Mouse (Mus musculus) gastrocnemius, postnatal 25 days (tissue): ENCODE measurements at regions not wholly inside any gene's neighbourhood (a gene's known extent, or its start where the extent isn't known, plus 50 kb on each side); places are given as distances from the start of the nearest gene placed in this dataset.

Experiments used
- DNase-seq: peaks from one replicate; pipeline ENCODE4 v3.0.0; 2022

DNA sequence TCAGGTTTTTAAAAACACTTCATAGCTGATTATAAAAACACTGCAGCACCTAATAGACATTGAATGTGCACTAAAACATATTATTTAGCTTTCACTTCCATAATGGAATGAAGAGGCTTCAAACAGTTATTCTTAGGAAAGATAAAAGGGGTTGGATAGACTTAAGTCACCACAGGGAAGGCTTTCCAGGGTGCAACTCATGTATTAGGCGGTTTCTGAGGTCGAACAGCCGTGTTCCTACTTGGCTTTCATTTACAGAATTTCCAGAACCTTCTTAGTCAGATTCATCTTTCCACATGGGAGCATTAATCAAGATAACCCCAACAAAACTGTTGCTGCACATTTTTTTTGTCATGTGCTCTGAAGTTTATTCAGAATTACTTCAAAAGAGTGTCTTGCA lies 279.8 kb upstream of the Tle1 start:
- DNase-seq: no peak

DNA sequence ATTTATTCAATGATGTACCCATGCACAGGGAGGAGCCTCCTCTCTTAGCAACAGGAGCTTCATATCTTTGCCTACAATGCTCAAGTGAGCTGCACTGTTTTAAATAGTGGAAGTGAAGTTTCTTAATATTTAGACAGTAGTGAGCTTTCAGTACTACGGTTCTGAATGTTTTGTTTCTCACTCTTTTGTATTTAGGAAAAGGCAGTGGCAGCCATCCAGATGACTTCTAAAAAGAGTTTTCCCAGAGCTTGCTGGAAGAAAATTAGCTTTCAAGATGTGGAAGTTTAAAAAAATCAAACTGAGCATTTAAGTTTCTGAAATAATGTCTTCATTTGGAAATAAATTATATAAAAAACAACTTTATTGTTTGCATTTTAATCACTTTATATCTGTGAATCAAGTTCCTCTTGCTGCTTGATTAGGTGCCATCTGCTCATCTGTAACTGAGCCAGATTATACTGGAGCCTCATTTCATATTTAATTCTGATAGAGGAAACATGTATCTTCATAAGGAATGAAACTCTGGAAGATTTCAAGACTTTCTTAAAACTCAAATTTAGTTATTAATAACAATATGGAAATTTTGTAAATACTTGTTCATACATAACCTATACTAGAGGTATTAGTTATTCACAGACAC lies 268.6 kb upstream of the Tle1 start:
- DNase-seq: no peak

GRCm38 (mm10) chr4:72444177-72444770 lies 243.6 kb upstream of the Tle1 start:
- DNase-seq: no peak

DNA sequence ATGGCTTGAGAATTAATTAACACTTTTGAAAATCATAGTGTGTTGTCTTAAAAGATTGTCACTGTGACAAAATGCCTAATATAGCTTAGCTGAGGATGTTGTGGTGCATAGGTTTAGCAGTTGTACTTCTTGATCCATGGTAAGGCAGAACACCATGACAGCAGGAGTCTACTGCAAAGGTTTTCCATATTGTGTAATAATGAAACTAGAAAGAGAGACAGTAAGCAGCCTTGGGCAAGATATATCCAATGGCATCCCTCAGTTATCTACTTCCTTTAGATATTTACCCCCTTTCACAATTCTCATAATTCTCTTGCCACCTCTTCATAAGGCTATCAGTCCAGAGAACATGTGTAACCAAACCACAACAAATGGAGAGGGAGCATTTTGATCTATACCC lies 236.6 kb upstream of the Tle1 start:
- DNase-seq: no peak

DNA sequence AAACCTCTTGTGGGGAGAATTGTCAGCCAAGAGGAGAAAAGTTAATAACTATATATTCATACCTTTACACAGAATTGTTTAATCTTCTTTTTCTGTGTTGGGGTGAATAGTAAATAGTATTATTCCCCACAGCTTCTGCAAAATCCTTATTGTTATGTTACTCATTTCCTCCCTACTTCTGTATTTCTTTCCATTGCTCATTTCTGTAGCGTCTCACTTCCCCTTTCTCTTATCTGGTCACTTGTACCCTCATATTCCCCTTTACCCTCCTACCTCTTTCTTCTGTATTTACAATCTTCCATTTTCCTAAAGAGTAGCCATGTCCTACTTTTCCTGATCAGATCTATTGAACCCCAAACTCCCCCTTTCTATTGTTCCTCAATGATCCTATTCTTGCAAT lies 224.6 kb upstream of the Tle1 start:
- no peak for DNase-seq

DNA sequence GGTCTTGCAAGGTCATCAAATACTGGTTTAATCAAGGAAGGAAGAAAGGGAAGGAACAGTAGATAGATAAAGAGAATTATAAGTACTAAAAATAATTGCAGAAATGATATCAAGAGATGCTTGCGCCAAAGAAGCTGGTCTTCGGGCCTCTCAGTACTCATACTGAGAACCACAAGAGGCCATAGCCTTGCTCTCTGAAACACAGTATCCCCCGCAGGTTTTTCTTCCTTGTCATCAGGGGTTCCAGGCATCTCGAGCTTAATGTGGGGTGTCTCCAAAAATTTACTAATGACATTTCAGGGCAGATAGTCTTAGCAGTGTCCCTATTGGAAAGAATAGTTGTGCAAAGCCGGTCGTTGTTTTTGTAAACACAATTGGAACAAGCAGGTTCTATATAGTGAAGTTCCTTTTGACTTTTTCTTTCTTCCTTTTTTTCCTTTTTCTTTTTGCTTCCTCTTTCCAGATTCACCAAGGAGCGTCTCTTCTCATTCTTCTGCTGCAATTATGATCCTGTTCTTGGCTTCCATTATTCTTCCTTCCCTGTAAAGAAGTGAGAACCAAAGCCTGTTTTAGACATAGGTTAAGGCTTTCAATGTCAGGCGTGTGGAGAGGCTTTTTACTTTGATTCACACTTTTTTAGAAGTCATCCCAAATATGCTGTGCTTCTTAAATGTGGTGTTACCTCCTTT lies 211.5 kb upstream of the Tle1 start:
- DNase-seq: no peak

DNA sequence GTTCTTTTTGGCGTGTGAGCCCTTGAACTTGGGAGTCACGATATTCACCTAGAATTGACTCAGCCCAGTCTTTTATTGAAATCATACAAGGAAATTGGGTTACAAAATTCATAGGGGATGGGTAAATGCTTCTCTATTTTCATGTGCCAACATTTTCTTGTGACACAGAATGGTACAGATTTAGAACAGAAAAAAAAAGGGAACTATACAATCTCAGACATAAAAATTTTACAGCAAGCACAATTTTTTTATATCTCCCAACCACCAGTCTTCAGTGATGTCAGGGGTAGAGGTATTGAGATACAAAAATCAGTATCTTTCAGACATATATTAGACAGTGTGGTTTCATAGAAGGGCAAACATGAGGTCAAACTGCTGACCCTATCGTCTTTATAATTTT lies 210.6 kb upstream of the Tle1 start:
- no peak for DNase-seq

- no peak for DNase-seq
These were observed 200.0 kb upstream of the Tle1 start for GRCm38 (mm10) chr4:72400759-72401158.

GRCm38 (mm10) chr4:72391887-72392435 lies 191.2 kb upstream of the Tle1 start:
- DNase-seq: no peak

- no peak for DNase-seq
These were observed 189.3 kb upstream of the Tle1 start for GRCm38 (mm10) chr4:72389811-72390625.

DNA sequence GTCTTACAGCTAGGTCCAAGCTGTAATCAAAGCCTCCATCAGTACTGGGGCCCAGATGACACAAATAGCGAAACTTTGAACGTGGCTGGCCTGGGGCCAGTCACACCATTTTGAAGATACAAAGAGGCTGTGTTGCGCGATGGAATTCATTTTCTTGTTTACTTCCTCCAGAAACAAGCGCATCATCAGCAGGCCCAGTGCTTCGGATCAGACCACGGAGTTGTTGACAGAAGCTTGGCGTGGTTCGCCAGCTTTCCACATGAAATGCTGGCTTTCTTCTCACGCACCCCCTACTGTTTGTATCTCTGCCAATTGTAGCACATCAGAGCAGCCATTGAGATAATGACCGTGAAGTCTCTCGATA lies 184.2 kb upstream of the Tle1 start:
- peak; percentile 18 for DNase-seq

DNA sequence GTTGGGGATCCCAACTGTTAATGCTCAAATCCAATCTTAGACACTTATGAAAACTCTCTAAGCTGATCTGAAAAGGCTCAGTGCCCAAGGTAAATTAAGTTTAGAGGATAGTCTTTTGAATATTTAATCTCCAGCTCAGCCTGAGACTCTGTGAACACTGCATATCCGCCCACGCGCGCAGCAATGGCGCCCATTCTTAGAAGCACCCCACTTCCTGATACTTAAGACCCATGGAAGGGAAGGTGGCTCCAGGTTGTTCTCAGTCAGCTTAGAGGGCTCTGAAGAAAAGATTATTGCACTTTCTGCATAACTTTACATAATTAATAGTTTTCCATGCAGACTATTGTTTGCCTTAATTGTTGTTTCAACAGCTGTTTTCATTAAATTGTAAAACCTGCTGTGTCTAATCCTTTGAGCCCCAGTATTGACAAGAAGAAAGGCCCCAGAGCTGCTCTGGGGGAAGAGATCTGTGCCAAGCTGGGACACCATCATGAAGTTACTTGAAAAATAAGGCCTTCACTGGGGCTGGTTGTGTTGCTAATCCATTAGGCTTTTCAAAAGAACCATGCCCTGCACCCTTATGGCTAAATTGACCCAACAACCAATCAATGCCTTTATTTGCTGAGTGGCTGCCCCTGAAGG lies 183.7 kb upstream of the Tle1 start:
- DNase-seq: no peak

- DNase-seq: no peak
These were observed 183.0 kb upstream of the Tle1 start for GRCm38 (mm10) chr4:72383729-72384128.

DNA sequence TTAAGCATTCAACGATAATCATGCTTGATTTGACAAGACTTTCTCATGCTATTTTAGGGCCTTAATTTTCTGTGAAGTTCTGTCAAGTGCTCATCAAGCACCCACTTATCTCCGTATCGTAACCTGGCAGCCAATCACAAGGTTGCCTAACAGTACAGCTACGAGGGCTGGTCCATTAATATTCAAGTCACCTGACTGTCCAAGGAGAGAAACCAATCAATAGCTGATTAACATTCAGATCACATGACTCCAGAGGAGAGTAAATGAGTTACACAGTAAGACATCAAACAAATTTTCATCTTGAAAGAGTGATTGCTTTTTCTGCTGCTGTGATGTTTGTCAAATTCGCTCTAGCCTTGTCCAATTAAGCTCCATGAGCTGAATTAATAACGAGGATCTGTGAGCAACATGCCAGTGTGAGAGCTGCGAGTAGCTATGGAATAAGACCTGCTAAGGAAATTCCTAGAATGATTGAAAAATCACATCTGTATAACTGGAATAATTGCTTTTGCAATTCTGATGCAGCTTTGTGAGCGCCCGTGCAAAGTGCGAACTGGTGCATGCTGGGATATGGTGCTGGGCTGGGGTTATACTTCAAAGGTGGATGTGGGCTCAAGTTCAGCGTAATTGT lies 181.9 kb upstream of the Tle1 start:
- DNase-seq: no peak

DNA sequence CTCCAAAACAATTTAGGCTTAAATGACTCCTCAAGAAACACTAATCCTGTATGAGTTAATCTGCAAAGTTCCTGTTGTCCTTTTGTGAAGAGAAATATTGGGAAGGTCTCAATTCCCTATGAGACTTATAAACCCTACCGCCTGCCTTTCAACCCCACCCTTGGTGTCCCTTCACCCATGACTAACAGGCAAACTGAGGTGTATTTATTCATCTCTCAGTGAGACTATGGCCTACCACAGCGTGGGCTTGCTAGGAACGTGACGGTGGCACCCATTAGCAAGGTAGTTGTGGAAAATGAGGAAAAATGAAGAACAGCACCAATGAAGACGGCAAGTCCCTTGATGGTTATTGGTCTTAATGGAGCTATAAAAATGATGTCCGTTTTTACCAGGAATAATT lies 181.0 kb upstream of the Tle1 start:
- DNase-seq: no peak

DNA sequence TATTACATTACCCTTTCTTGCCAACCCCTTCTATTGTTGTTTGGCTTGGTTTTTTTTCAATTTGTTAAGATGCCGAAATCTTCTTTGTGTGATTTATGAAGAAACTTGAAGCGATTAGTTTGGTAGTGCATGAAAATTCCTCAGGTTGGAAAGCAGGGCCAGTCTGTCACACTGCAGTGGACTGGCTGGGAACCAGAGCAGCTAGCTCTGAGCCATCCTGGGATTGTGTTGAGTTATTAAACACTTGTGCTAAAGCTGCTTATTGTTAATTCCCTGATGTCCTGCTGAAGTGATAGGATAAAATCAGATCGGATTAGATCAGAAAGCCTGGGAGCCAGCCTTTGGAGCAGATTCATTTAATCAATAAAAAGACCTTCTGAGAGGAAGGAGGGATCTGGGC lies 180.4 kb upstream of the Tle1 start:
- DNase-seq: no peak

DNA sequence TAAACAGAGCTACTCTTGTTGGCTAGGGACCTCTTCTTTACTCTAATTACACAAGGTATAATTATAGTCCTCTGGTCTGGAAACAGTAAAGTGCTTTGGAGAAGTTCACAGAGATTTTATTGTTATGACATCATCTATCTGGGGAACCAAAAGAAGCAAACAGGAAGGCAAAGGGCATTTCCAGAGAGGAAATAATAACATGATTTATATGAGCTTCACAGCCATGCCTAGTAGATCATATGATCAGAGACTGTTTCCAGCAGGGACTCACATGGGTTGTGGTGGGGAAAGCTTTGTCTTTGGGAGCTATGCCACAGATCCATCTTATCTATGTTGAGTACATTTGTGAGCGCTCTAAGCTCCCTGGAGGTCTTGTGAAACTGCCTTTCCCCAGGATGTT lies 178.8 kb upstream of the Tle1 start:
- DNase-seq: no peak

DNA sequence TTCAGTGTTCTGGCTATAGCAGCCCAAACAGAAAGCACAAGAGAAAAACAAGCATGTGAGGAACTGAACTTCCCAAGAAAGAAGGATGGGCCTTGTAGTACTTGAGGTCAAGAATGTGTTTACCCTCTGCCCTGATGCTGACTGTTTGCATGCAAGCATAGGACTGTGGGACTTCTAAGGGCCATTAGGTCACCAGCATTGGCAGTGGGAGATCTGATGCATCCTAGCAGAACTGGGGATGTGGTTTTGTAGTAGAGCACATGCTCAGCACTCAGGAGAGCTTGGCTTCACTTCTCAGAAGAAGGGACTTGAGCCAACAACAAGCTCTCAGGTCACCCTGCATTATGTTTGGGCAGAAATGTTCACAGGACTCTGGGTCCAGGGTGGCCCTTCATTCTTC lies 178.3 kb upstream of the Tle1 start:
- DNase-seq: no peak

DNA sequence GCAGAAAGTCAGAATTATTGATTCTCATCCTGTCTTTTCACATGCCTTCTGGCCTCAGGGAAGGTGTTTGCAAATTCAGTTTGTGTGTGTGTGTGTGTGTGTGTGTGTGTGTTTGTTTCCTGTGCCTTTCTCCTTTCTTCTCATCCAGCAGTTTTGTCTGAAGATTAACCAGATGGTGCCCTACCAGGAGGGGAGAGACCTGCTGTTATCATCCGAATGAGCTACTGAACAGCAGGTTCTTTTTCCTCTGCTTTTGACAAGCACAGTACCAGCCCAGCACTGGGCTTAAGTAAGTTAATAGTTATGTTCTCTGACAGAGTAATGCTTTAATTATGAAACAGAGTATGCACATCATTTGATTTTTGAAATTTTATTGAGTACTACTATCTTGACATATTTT lies 176.8 kb upstream of the Tle1 start:
- no peak for DNase-seq

GRCm38 (mm10) chr4:72351985-72352384 lies 151.3 kb upstream of the Tle1 start:
- DNase-seq: no peak

GRCm38 (mm10) chr4:72331882-72332281 lies 131.2 kb upstream of the Tle1 start:
- no peak for DNase-seq

DNA sequence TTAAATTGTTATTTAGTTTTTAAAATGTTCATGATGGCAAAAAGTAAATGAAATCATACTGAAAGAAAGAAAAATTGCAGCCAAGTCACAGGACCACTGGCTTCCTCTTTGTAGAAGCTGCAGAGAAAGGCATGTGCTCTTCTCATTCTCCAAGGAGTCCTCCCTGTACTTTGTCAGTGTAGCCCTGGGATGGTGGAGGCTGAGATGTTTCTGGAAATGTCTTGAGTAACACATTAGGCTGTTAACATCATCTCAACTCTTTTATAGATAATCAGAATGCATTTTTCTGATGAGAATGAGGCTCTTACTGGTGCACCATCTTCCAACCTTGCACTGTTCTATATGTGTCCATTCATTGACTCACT lies 128.3 kb upstream of the Tle1 start:
- no peak for DNase-seq
